Mouse (Mus musculus) forebrain, embryonic 11.5 days (tissue): ENCODE measurements around the gene Gm2115. TPM values are rescaled to one million over a fixed set of nuclear protein-coding genes. Genes with fewer than 3 reads are reported as not detected.

Experiments used
- ATAC-seq: fragments of 200-750 bp; cut with Nextera tagmentation; replicated peaks from 2 replicates; pipeline ENCODE4 v1.8.0; 2017; ENCODE audit warnings: moderate TSS enrichment; ENCODE audit not compliant: low FRiP score
- DNase-seq: peaks from one replicate; pipeline ENCODE4 v3.0.0-alpha.2; 2017; ENCODE audit warnings: low spot score
- H3K27ac ChIP-seq: fragments of 300-500 bp; sonication (generic); 2 replicates; pipeline ENCODE4 v1.5.1; 2014; ENCODE audit warnings: low read depth, low read length
- H3K27me3 ChIP-seq: fragments of 300-500 bp; sonication (generic); 2 replicates; pipeline ENCODE4 v1.6.1; 2014; ENCODE audit warnings: mild to moderate bottlenecking, low read length, mixed read lengths; ENCODE audit not compliant: control insufficient read depth, insufficient read depth
- H3K36me3 ChIP-seq: fragments of 300-500 bp; sonication (generic); 2 replicates; pipeline ENCODE4 v1.6.1; 2014; ENCODE audit warnings: mild to moderate bottlenecking, low read length, moderate library complexity, mixed read lengths; ENCODE audit not compliant: control insufficient read depth, insufficient read depth
- H3K4me1 ChIP-seq: fragments of 300-500 bp; sonication (generic); replicated peaks from 2 replicates; pipeline ENCODE4 v1.6.1; 2014; ENCODE audit warnings: low read length, mixed read lengths; ENCODE audit not compliant: control insufficient read depth, insufficient read depth
- H3K4me2 ChIP-seq: fragments of 300-500 bp; sonication (generic); 2 replicates; pipeline ENCODE4 v1.6.1; 2014; ENCODE audit warnings: low read depth, mild to moderate bottlenecking, low read length, moderate library complexity, mixed read lengths; ENCODE audit not compliant: severe bottlenecking
- H3K4me3 ChIP-seq: fragments of 300-500 bp; sonication (generic); 2 replicates; pipeline ENCODE4 v1.5.1; 2014; ENCODE audit warnings: low read depth, low read length
- H3K9ac ChIP-seq: fragments of 300-500 bp; sonication (generic); 2 replicates; pipeline ENCODE4 v1.6.1; 2014; ENCODE audit warnings: low read length
- H3K9me3 ChIP-seq: fragments of 300-500 bp; sonication (generic); 2 replicates; pipeline ENCODE4 v1.6.1; 2016; ENCODE audit warnings: low read length, mixed read lengths; ENCODE audit not compliant: control insufficient read depth
- WGBS: fragments of 180-500 bp; shearing (Covaris S2); extraction: QIAGEN DNeasy Blood & Tissue Kit; methylation state at CpG from one replicate; pipeline ENCODE4 v1.1.7; 2014; 5-methylcytosine and 5-hydroxymethylcytosine counted together
- polyA plus RNA-seq: library from polyadenylated mRNA; unstranded; fragments of >200 nt; fragmentation: Nextera tagmentation; extraction: Ambion mirVana; gene quantifications from 2 replicates; pipeline ENCODE4 v1.2.1, GENCODE M21; 2014

The Gm2115 gene
- polyA plus RNA-seq, 1 experiment from 2014 or later, result 0.20 TPM

DNA sequence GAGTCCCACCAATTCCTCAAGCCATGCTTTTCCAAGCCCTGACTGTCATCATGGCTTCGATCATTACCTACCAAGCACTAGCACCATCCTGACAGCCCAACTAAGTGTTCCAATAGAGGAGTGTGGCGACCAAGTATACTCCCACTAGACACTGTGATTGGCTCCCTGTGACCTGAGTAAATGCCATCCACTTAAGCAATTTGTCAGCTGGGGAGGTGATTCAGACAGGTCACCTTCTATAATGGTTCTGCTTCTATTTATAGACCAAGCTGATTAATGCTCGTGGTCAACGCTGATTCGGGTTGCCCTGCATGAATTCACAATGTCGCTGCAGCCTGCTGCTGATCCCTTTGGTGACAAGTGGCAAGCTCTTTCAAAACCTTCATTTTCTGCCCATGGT, 37.4 kb downstream of the Gm2115 start:
- no peak for ATAC-seq
- Histone ChIP-seq H3K27ac (no peak overlapping the region), H3K9ac (no peak overlapping the region), H3K4me2 (no peak overlapping the region), H3K4me1 (no peaks in the 10 kb centered on the region), H3K36me3 (no peaks in the 10 kb centered on the region), H3K9me3 (no peaks in the 10 kb centered on the region), H3K27me3 (no peaks in the 10 kb centered on the region), H3K4me3 (no peak overlapping the region)
- 83% methylated on average over 6 of the region's 6 CpGs for WGBS
- no peak for DNase-seq

DNA sequence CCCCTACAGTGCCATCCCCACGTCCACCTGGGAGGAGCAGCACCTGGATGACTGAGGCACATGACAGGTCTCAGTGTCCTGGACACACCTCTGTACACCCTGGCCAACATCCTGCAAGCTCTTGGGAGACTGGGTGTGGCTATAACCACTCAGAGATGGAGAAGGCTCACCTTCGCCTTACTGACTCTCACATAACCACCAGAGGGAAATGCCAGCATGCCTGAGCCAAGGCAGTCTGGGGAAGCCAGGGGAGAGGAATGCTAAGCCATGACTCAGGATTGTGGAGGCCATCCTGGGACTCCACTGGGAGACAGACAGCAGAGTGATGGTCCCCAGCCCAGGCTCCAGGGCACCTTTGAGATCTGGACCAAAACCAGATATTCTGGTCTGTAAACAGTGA, 48.3 kb downstream of the Gm2115 start:
- no peak for DNase-seq
- 80% methylated on average over 2 of the region's 2 CpGs for WGBS

DNA sequence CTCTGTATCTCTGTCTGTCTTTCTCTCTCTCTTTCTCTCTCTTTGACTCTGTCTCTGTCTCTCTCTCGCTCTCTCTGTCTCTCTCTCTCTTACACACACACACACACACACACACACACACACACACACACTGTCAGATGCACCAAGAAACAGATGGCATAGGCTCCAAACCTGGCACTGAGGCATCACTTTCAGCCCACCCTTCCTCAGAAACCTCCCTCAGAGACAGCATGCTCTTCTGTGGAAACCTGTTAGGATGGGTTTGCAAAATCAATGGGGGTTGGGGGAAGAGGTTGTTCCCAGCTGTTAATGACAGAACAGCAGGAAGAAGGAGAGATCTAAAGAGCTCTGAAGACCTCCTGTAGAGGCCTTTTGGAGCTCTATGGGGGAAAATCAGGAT, 50.1 kb downstream of the Gm2115 start:
- WGBS, result 89% methylated on average over 1 of the region's 1 CpGs
- H3K27ac ChIP-seq, result no peak overlapping the region
- H3K4me3 ChIP-seq, result no peak overlapping the region

More for the DNA sequence above, 48.3 kb downstream of the Gm2115 start:
- Histone ChIP-seq H3K4me3 (no peak overlapping the region), H3K36me3 (no peaks in the 10 kb centered on the region), H3K9ac (no peak overlapping the region), H3K4me1 (no peaks in the 10 kb centered on the region), H3K4me2 (no peak overlapping the region), H3K9me3 (no peaks in the 10 kb centered on the region), H3K27ac (no peak overlapping the region), H3K27me3 (no peaks in the 10 kb centered on the region)
- no peak for ATAC-seq

GRCm38 (mm10) chr7:84579769-84580168, 51.0 kb downstream of the Gm2115 start:
- Histone ChIP-seq H3K4me1 (no peaks in the 10 kb centered on the region), H3K9me3 (no peaks in the 10 kb centered on the region), H3K27ac (no peak overlapping the region), H3K36me3 (no peaks in the 10 kb centered on the region), H3K4me2 (no peak overlapping the region), H3K27me3 (no peaks in the 10 kb centered on the region), H3K9ac (no peak overlapping the region), H3K4me3 (no peak overlapping the region)
- ATAC-seq, result no peak
- DNase-seq, result no peak
- 78% methylated on average over 1 of the region's 1 CpGs for WGBS

More for the DNA sequence above, 50.1 kb downstream of the Gm2115 start:
- Histone ChIP-seq H3K27me3 (no peaks in the 10 kb centered on the region), H3K9ac (no peak overlapping the region), H3K4me1 (no peaks in the 10 kb centered on the region), H3K36me3 (no peaks in the 10 kb centered on the region), H3K9me3 (no peaks in the 10 kb centered on the region), H3K4me2 (no peak overlapping the region)
- ATAC-seq (no peak), DNase-seq (no peak)

DNA sequence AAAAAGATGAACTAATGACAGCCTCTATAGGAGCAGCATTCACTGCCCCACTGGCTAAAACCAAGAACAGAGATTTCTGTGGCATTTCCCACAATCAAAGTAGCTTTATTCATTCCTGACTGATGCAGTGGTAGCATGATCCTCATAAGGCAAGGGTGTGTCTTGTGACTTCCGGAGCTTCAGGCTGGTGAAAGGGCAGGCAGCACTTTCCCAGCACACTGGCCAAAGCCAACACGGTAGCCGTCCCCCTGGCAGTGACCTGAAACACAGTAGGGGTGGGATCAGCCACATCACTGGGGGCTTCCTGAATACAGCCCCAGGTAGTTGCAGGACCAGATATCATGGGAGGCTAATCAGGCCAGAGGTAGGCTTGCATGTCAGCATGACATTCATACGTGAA, 56.3 kb downstream of the Gm2115 start:
- ATAC-seq, result no peak
- Histone ChIP-seq H3K4me2 (no peak overlapping the region), H3K27me3 (no peaks in the 10 kb centered on the region), H3K4me3 (no peak overlapping the region), H3K27ac (no peak overlapping the region), H3K9ac (no peak overlapping the region), H3K9me3 (no peaks in the 10 kb centered on the region), H3K36me3 (no peaks in the 10 kb centered on the region), H3K4me1 (no peaks in the 10 kb centered on the region; the same call in 1 of the 2 replicates)
- 87% methylated on average over 4 of the region's 4 CpGs for WGBS
- no peak for DNase-seq

DNA sequence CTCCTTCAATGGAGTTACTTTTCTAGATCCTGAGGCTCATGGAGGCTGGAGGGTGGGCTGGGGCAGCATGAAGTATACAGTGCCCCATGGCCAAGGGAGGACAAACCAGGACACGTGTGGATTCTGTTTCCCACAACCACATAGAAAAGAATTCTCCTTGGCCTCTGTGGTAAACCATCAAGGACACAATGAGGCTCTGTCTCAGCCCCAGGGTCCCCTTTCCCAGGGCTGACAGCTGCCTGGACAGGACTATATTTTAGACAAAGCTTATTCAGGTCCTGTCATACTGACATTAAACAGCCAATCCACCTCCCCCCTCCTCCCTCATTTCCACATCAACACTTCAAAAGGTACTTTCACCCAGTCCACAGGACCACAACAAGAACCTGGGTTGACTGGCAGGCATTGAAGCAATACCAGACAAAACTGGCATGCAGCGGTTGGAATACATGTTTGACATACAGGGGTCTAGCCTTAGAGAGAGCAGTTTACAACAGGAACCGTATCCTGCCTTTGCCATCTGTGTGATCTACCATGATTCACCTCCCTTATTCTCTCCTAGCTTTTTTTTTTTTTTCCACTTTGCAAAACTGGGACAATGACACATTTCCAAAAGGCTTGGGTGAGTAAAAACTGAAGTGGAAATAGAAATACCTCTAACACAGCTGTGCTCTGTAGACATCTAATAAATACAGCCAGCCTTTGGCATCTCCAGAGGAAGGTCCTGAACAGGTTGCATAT, 57.8 kb downstream of the Gm2115 start:
- Histone ChIP-seq H3K9me3 (no peaks in the 10 kb centered on the region), H3K4me2 (no peak overlapping the region), H3K4me1 (no peaks in the 10 kb centered on the region; the same call in 1 of the 2 replicates), H3K36me3 (no peaks in the 10 kb centered on the region), H3K9ac (no peak overlapping the region), H3K27me3 (no peaks in the 10 kb centered on the region), H3K27ac (no peak overlapping the region; the same call in 1 of the 2 replicates), H3K4me3 (no peak overlapping the region)
- 54% methylated on average over 3 of the region's 3 CpGs for WGBS
- peak; percentile 62 for ATAC-seq
- no peak for DNase-seq

DNA sequence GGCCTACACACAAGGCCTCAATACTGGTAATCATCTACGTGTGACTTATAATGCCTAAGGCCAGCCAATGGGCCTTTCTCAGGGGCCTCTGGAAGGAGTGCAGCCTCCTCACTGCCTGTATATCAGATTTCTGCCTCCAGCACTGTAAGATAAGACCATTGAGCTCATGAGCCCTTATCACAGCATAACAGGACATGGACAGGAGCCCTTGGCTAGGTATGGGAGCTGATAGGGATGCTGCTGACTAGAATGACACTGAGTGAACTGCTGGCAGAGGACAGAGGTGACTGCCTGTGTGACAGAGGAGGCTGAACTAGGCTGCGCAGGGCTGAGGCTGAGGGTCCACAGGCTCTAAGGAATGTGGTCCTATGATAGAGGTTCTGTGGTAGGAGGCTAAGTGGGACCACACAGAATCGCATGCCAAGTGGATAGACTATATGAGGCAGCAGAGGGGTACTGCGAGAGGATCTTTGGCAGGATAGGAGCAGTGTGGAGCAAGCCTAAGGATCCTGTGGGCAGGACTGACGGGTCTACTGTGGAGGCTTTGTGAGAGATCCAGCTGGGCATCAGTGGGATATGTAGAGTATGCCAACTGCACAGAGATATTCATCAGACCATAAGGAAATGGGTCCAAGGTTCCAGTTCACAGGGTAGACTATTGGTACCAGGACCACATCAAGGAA, 58.5 kb downstream of the Gm2115 start:
- Histone ChIP-seq H3K9me3 (no peaks in the 10 kb centered on the region), H3K36me3 (no peaks in the 10 kb centered on the region), H3K27me3 (no peaks in the 10 kb centered on the region), H3K4me1 (no peaks in the 10 kb centered on the region; the same call in 1 of the 2 replicates), H3K4me3 (no peak overlapping the region), H3K9ac (no peak overlapping the region), H3K27ac (peak overlapping the region; percentile 12; the same call in 1 of the 2 replicates), H3K4me2 (no peak overlapping the region)
- WGBS, result 89% methylated on average over 5 of the region's 5 CpGs
- peak; percentile 35; the same call in 1 of the 2 replicates for ATAC-seq
- no peak for DNase-seq

GRCm38 (mm10) chr7:84590622-84591021, 61.9 kb downstream of the Gm2115 start:
- ATAC-seq, result no peak
- no peaks in the 10 kb centered on the region for H3K9me3 ChIP-seq
- H3K36me3 ChIP-seq, result no peaks in the 10 kb centered on the region
- H3K4me3 ChIP-seq, result no peak overlapping the region
- 94% methylated on average over 2 of the region's 2 CpGs for WGBS
- no peak overlapping the region for H3K9ac ChIP-seq
- no peak for DNase-seq
- no peaks in the 10 kb centered on the region; the same call in 1 of the 2 replicates for H3K4me1 ChIP-seq
- no peaks in the 10 kb centered on the region for H3K27me3 ChIP-seq
- H3K4me2 ChIP-seq, result no peak overlapping the region
- no peak overlapping the region for H3K27ac ChIP-seq
